Mouse (Mus musculus): ENCODE measurements around the gene Primpol. TPM values are rescaled to one million over a fixed set of nuclear protein-coding genes. Genes with fewer than 3 reads are reported as not detected.
"Not testable (repeated sequence)": the region's sequence is repeated elsewhere in the genome, so short reads cannot be mapped to it uniquely, and the experiment has no call there.

The Primpol gene
- polyA plus RNA-seq, 1 experiment: 2.5 TPM

- no peak for DNase-seq (ENCODE audit: low read depth)
These were observed 13.4 kb downstream of the Primpol start for GRCm38 (mm10) chr8:46603587-46603986.

- no peak for DNase-seq (ENCODE audit: low read depth)
These were observed 15.9 kb downstream of the Primpol start for GRCm38 (mm10) chr8:46600959-46601707.

- DNase-seq (ENCODE audit: low read depth): no peak
These were observed 17.6 kb downstream of the Primpol start for GRCm38 (mm10) chr8:46599314-46599904.

- DNase-seq (ENCODE audit: low read depth): no peak
These were observed 18.3 kb downstream of the Primpol start for GRCm38 (mm10) chr8:46598753-46599152.

- DNase-seq (ENCODE audit: low read depth): no peak
These were observed 18.9 kb downstream of the Primpol start for GRCm38 (mm10) chr8:46598114-46598513.

GRCm38 (mm10) chr8:46597411-46597810, 19.6 kb downstream of the Primpol start:
- no peak for DNase-seq (ENCODE audit: low read depth)

- no peak for DNase-seq (ENCODE audit: low read depth)
These were observed 20.5 kb downstream of the Primpol start for GRCm38 (mm10) chr8:46596530-46596929.

GRCm38 (mm10) chr8:46595593-46595992, 21.4 kb downstream of the Primpol start:
- no peak for DNase-seq (ENCODE audit: low read depth)

- DNase-seq (ENCODE audit: low read depth): no peak
These were observed 23.2 kb downstream of the Primpol start for GRCm38 (mm10) chr8:46593772-46594171.

GRCm38 (mm10) chr8:46593067-46593466, 23.9 kb downstream of the Primpol start:
- DNase-seq (ENCODE audit: low read depth): no peak

- DNase-seq (ENCODE audit: low read depth): no peak
These were observed 28.3 kb downstream of the Primpol start for GRCm38 (mm10) chr8:46588663-46589062.

- no peak for DNase-seq (ENCODE audit: low read depth)
These were observed 29.1 kb downstream of the Primpol start for GRCm38 (mm10) chr8:46587911-46588310.

GRCm38 (mm10) chr8:46585576-46585975, 31.4 kb downstream of the Primpol start:
- no peak for DNase-seq (ENCODE audit: low read depth)

- not testable (repeated sequence) for DNase-seq (ENCODE audit: low read depth)
These were observed 32.7 kb downstream of the Primpol start for GRCm38 (mm10) chr8:46584328-46584727.

GRCm38 (mm10) chr8:46578794-46579193, 38.2 kb downstream of the Primpol start:
- DNase-seq (ENCODE audit: low read depth): no peak

- DNase-seq (ENCODE audit: low read depth): no peak
These were observed 43.0 kb downstream of the Primpol start for GRCm38 (mm10) chr8:46573964-46574363.

- DNase-seq (ENCODE audit: low read depth): no peak
These were observed 43.6 kb downstream of the Primpol start for GRCm38 (mm10) chr8:46573446-46573845.

GRCm38 (mm10) chr8:46570673-46571072, 46.3 kb downstream of the Primpol start:
- DNase-seq (ENCODE audit: low read depth): no peak

- DNase-seq (ENCODE audit: low read depth): no peak
These were observed 47.2 kb downstream of the Primpol start for GRCm38 (mm10) chr8:46569659-46570441.

GRCm38 (mm10) chr8:46568942-46569341, 48.1 kb downstream of the Primpol start:
- no peak for DNase-seq (ENCODE audit: low read depth)

GRCm38 (mm10) chr8:46567946-46568345, 49.1 kb downstream of the Primpol start:
- no peak for DNase-seq (ENCODE audit: low read depth)

- DNase-seq (ENCODE audit: low read depth): no peak
These were observed 50.0 kb downstream of the Primpol start for GRCm38 (mm10) chr8:46566914-46567529.
